Mouse (Mus musculus) ES-Bruce4 (cell line): Measurements from ENCODE around the gene Klf11. TPM values are rescaled to one million over a fixed set of nuclear protein-coding genes. Genes with fewer than 3 reads are reported as not detected.

Experiments used
- H3K27ac ChIP-seq: 2 replicates; pipeline ENCODE4 v1.5.1; 2012; ENCODE audit warnings: low read length, inconsistent platforms; ENCODE audit not compliant: insufficient read depth
- H3K27me3 ChIP-seq: 2 replicates; pipeline ENCODE4 v1.6.1; 2012; ENCODE audit warnings: mild to moderate bottlenecking, low read length, inconsistent platforms; ENCODE audit not compliant: control insufficient read depth, poor library complexity, insufficient read depth, severe bottlenecking
- H3K36me3 ChIP-seq: 2 replicates; pipeline ENCODE4 v1.6.1; 2012; ENCODE audit warnings: inconsistent platforms, mild to moderate bottlenecking, low read length, moderate library complexity; ENCODE audit not compliant: control insufficient read depth, poor library complexity, insufficient read depth, severe bottlenecking
- H3K4me1 ChIP-seq: one replicate; pipeline ENCODE4 v1.8.1; 2011; ENCODE audit warnings: low read length; ENCODE audit not compliant: control insufficient read depth, insufficient read depth
- H3K4me3 ChIP-seq: 2 replicates; pipeline ENCODE4 v1.5.1; 2011; ENCODE audit warnings: low read depth, mild to moderate bottlenecking, low read length
- H3K9ac ChIP-seq: 2 replicates; pipeline ENCODE4 v1.6.1; 2012; ENCODE audit warnings: low read depth, mild to moderate bottlenecking, inconsistent platforms; ENCODE audit not compliant: poor library complexity, severe bottlenecking
- H3K9me3 ChIP-seq: replicated peaks from 2 replicates; pipeline ENCODE4 v1.6.1; 2012; ENCODE audit warnings: mild to moderate bottlenecking, low read length, inconsistent platforms; ENCODE audit not compliant: control insufficient read depth, poor library complexity, insufficient read depth, severe bottlenecking
- CTCF ChIP-seq: IDR thresholded peaks from one replicate; pipeline ENCODE4 v1.8.1; 2011; ENCODE audit warnings: low read depth, low read length
- EP300 ChIP-seq: IDR thresholded peaks from 2 replicates; pipeline ENCODE4 v1.6.1; 2011; ENCODE audit warnings: low read depth, low read length; ENCODE audit not compliant: insufficient read depth
- POLR2A ChIP-seq: IDR thresholded peaks from one replicate; pipeline ENCODE4 v1.8.1; 2011; ENCODE audit warnings: low read length; ENCODE audit not compliant: insufficient read depth
- polyA plus RNA-seq: library from polyadenylated mRNA; stranded (reverse); fragments of >200 nt; gene quantifications from 2 replicates; pipeline ENCODE4 v1.2.4, GENCODE M21; 2011; ENCODE audit warnings: low read depth; ENCODE audit not compliant: missing spikeins, insufficient read depth, insufficient read length

Gene Klf11
- polyA plus RNA-seq, 1 experiment: 23.8 TPM

- Histone ChIP-seq H3K36me3 (no peaks in the 10 kb centered on the region), H3K9ac (no peak overlapping the region)
- no peak for TF ChIP-seq POLR2A
- no peak for TF ChIP-seq EP300
- no peak for TF ChIP-seq CTCF
These were observed 5.2 kb upstream of the Klf11 start for GRCm38 (mm10) chr12:24645901-24646300.

GRCm38 (mm10) chr12:24648094-24648493, 3.0 kb upstream of the Klf11 start:
- Histone ChIP-seq H3K27me3 (no peaks in the 10 kb centered on the region), H3K4me3 (no peak overlapping the region), H3K9me3 (no peaks in the 10 kb centered on the region), H3K27ac (no peak overlapping the region), H3K4me1 (peaks cover 6% of the 10 kb centered on the region), H3K9ac (no peak overlapping the region), H3K36me3 (no peaks in the 10 kb centered on the region)
- TF ChIP-seq EP300: no peak
- TF ChIP-seq POLR2A: no peak
- no peak for TF ChIP-seq CTCF

More at GRCm38 (mm10) chr12:24645901-24646300, 5.2 kb upstream of the Klf11 start:
- peaks cover 4% of the 10 kb centered on the region for H3K4me1 ChIP-seq
- no peaks in the 10 kb centered on the region for H3K9me3 ChIP-seq
- no peak overlapping the region for H3K4me3 ChIP-seq
- H3K27me3 ChIP-seq: no peaks in the 10 kb centered on the region
- no peak overlapping the region for H3K27ac ChIP-seq

DNA sequence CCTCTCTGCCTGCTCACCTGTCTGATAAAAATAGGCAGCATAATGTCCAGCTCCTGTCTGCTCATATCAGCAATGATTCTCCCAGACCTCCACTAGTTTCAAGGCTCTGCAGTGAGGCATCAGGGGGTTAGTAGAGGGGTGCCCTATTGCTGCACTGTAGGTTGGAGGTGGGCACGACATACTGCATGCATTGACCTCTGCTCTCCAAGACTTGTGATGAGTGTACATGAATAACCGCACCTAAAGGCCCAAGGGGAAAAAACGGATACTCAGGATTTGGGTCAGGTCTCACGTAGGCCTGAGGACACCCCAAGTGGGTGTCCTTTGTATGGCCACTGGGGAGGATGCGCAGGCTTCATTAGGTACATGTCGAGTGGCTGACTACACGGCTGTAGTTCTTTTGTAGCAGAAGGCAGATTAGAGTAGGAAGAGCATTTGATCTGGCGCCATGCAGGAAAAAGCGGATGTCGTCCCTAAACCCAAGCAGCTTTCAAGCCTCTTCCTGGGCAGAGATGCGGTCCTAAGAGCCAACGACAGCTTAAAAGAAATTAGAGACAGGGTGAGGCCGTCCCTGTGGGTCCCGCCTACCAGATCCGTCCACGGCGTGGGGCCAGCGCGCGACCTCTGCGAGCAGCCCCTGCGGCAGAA, 535 bp upstream of the Klf11 start:
- TF ChIP-seq POLR2A (no peak), EP300 (no peak), CTCF (no peak)
- H3K36me3 ChIP-seq: peaks cover 8% of the 10 kb centered on the region
- no peak overlapping the region for H3K27ac ChIP-seq
- no peaks in the 10 kb centered on the region for H3K9me3 ChIP-seq
- H3K27me3 ChIP-seq: no peaks in the 10 kb centered on the region
- no peak overlapping the region for H3K9ac ChIP-seq
- peak overlapping the region; percentile 69 for H3K4me3 ChIP-seq
- H3K4me1 ChIP-seq: peaks cover 3% of the 10 kb centered on the region

DNA sequence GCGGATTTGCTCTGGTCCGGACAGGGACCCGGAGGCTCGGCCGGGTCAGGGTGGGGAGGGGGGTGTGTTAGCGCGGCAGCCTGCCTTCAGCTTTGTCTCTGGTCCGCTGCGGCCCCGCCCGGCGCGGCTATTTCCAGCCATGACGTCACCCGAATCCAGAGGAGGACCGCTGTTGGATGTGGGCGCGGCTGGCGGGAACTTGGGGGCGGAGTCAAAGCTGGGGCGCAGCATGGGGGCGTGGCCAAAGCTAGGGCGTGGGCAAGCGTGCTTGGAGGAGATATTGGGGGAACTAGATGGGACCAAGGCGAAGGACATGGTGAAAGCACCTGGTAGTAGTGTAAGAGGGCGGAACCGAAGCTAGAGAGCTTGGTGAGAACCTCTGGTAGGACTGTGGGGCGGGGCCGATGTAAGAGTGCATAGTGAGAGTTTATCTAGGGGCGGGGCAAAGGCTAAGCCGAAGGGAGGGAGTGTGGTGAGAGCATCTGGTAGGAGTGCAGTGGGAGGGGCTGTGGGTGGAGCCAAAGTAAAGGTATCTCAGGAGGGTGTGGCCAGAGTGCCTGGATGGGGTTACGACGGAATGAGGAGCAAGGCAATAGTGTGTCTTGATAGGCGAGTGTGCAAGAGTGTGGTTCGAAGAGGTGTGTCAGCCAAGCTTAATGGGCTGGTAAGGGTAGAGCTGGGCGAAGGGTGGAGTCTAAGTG, 718 bp downstream of the Klf11 start:
- peak overlapping the region; percentile 90 for H3K4me3 ChIP-seq

DNA sequence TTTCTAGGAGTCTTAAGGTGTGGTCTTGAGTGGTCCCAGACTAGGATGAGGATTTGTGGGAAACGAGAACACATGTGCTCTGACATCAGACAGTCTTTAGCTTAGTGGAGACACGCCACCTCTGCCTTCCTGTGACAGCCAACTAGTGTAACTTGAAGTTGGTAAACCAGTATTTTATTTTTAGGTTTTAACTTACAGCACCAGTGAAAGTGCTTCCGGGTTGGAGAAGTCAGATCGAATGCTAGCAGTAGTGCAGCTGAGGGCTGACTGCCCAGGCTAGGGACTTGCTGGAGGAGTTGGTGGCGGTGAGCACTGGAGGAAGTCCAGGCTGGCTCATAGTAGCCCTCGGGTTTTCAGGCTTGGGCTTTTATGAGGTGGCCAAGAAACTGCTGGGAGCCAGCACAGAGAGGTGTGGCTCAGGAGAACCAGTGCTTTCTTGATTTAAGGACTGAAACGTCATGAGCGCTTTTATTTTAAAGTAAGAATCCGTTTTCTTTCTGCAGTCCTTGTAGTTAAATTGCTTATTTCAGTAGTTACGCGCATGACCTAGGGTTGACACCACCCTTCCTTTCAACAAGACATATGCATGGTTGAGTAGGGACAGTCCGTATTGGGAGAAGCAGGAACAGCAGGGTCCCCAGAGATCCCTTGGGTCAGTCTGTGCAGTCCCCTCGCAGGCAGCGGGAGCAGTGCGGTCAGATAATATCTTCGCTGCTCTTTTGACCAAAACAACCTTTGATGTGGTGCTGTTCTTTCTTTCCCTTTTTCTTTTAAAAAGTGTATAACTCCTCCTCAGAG, 3.2 kb downstream of the Klf11 start:
- TF ChIP-seq CTCF (no peak), POLR2A (no peak)
- Histone ChIP-seq H3K4me1 (peaks cover 3% of the 10 kb centered on the region), H3K9me3 (no peaks in the 10 kb centered on the region), H3K4me3 (no peak overlapping the region), H3K9ac (no peak overlapping the region), H3K27me3 (no peaks in the 10 kb centered on the region), H3K36me3 (peaks cover 36% of the 10 kb centered on the region), H3K27ac (no peak overlapping the region)

More for the DNA sequence above, 718 bp downstream of the Klf11 start:
- H3K9me3 ChIP-seq: no peaks in the 10 kb centered on the region
- H3K27ac ChIP-seq: peak overlapping the region; percentile 52
- no peaks in the 10 kb centered on the region for H3K27me3 ChIP-seq
- TF ChIP-seq POLR2A: no peak
- TF ChIP-seq EP300: peak; percentile 37; the same call in 1 of the 2 replicates
- H3K4me1 ChIP-seq: peaks cover 3% of the 10 kb centered on the region
- peak overlapping the region; percentile 85 for H3K9ac ChIP-seq
- H3K36me3 ChIP-seq: peaks cover 20% of the 10 kb centered on the region
